Mouse (Mus musculus): ENCODE results near the gene Cks1b.

Gene Cks1b

GRCm38 (mm10) chr3:89395806-89396653 is 22.2 kb downstream of the Cks1b start:
- peak; percentile 52 for DNase-seq (ENCODE audit: low spot score)

GRCm38 (mm10) chr3:89395419-89395805 is 22.8 kb downstream of the Cks1b start:
- DNase-seq (ENCODE audit: low spot score), result no peak

GRCm38 (mm10) chr3:89394894-89395256 is 23.3 kb downstream of the Cks1b start:
- peak; percentile 69 for DNase-seq (ENCODE audit: low spot score)

- DNase-seq (ENCODE audit: low spot score), result peak; percentile 53
Observed at GRCm38 (mm10) chr3:89394006-89394893, 23.9 kb downstream of the Cks1b start, which contains the start of gene Zbtb7b. Zbtb7b (minus strand) TSS chr3:89394776.

GRCm38 (mm10) chr3:89393605-89394004 is 24.6 kb downstream of the Cks1b start:
- DNase-seq (ENCODE audit: low spot score), result peak; percentile 91

- DNase-seq (ENCODE audit: low spot score), result no peak
Observed at GRCm38 (mm10) chr3:89392871-89393311, 25.3 kb downstream of the Cks1b start.

GRCm38 (mm10) chr3:89391663-89392511 is 26.3 kb downstream of the Cks1b start:
- no peak for DNase-seq (ENCODE audit: low spot score)

GRCm38 (mm10) chr3:89390699-89391662 is 27.2 kb downstream of the Cks1b start:
- DNase-seq (ENCODE audit: low spot score), result no peak

GRCm38 (mm10) chr3:89390111-89390515 is 28.1 kb downstream of the Cks1b start:
- no peak for DNase-seq (ENCODE audit: low spot score)

GRCm38 (mm10) chr3:89388901-89389740 is 29.1 kb downstream of the Cks1b start:
- DNase-seq (ENCODE audit: low spot score), result no peak

GRCm38 (mm10) chr3:89388134-89388881 is 29.9 kb downstream of the Cks1b start:
- DNase-seq (ENCODE audit: low spot score), result no peak

- no peak for DNase-seq (ENCODE audit: low spot score)
Observed at GRCm38 (mm10) chr3:89387632-89388031, 30.6 kb downstream of the Cks1b start.

GRCm38 (mm10) chr3:89386438-89387420 is 31.5 kb downstream of the Cks1b start:
- no peak for DNase-seq (ENCODE audit: low spot score)

- no peak for DNase-seq (ENCODE audit: low spot score)
Observed at GRCm38 (mm10) chr3:89385451-89385850, 32.7 kb downstream of the Cks1b start.

- no peak for DNase-seq (ENCODE audit: low spot score)
Observed at GRCm38 (mm10) chr3:89384331-89385076, 33.7 kb downstream of the Cks1b start.

GRCm38 (mm10) chr3:89383651-89384255 is 34.4 kb downstream of the Cks1b start:
- no peak for DNase-seq (ENCODE audit: low spot score)

- DNase-seq (ENCODE audit: low spot score), result no peak
Observed at GRCm38 (mm10) chr3:89382950-89383349, 35.2 kb downstream of the Cks1b start.
